8 mouse cellular contexts compared by ENCODE assay signal in the genomic region with DNA sequence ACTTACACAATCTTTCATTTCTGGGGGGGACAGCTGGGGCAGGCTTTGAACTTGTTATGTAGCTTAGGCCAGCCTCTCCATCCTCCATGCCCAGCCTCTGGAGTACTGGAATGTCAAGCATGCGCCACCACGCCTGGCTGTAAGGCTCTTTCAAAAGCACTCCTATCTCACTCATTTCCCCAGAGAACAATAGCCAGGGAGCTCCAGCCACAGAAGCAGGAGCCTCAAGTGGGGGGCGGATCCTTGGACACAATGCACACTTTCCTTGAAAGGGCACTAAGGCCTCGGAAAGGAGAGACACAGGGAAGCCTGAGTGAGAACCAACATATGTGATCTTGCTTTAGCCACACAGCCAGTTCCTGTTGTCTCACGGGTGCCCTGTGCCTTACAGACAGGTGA.
DNase-seq lines count a peak whose midpoint lies in the region; TF ChIP-seq lines count a peak whose summit lies in the region.

No protein-coding gene starts in this region.

- peak; percentile 29 for DNase-seq in NIH3T3 (ENCODE audit: low read depth)
- peak; percentile 17 to 46 for DNase-seq in heart, postnatal 14 days
- DNase-seq in lung, postnatal 10 days = peak; percentile 69
- DNase-seq in thymus, adult 18-20 months = no peak
- DNase-seq in cerebellum, adult 11 months = no peak
- DNase-seq in spleen, postnatal 10 days (ENCODE audit: low spot score in 2 of 2) = no peak
- DNase-seq in adrenal gland, postnatal 25 days = no peak

- no peak for TF ChIP-seq CTCF in E14TG2a.4 (conservative IDR thresholded peaks at IDR 0.05; ENCODE audit: low read length)

- intact Hi-C loops in heart, postnatal 14 days (cut with DNase I) = no loop called here

- H3K9me3 ChIP-seq in E14TG2a.4 (ENCODE audit: low read length) = no peaks in the 10 kb centered on the region

- peak overlapping the region; percentile 52 for H3K4me3 ChIP-seq in E14TG2a.4 (replicated peaks; ENCODE audit: low read length)

- H3K36me3 ChIP-seq in E14TG2a.4 (ENCODE audit: insufficient read depth, low read length) = no peaks in the 10 kb centered on the region

- H3K27me3 ChIP-seq in E14TG2a.4 (ENCODE audit: insufficient read depth, low read length) = 0 out of 2 replicates have a peak, but pooled peaks cover 2% of the 10 kb centered on the region

- peaks cover 50% of the 10 kb centered on the region for H3K4me1 ChIP-seq in E14TG2a.4 (replicated peaks; ENCODE audit: low read depth, low read length)

Comparison
In these comparisons a context has a peak if more than half of its experiments do, and no peak if none do; other contexts are left out.
1. DNase-seq: peak in NIH3T3 (single experiment), heart, postnatal 14 days (2 of 2) and lung, postnatal 10 days (single experiment); none in thymus, adult 18-20 months (0 of 2), cerebellum, adult 11 months (single experiment), spleen, postnatal 10 days (0 of 2) and adrenal gland, postnatal 25 days (single experiment).